Mouse (Mus musculus) forelimb bud, embryonic 11.5 days (tissue): ENCODE results near the gene Necap1.

Experiments
- DNase-seq: peaks from one replicate; pipeline ENCODE4 v3.0.0-alpha.2; 2012; ENCODE audit warnings: low read depth, low spot score

The Necap1 gene

GRCm38 (mm10) chr6:122873871-122874719 is at the start of gene Necap1:
Gene Necap1 (plus strand): TSS chr6:122874474.
- DNase-seq = peak; percentile 96

GRCm38 (mm10) chr6:122825166-122825565 is 49.1 kb upstream of the Necap1 start:
- DNase-seq = no peak

- DNase-seq = peak; percentile 35
Measured at GRCm38 (mm10) chr6:122825923-122826742, 48.1 kb upstream of the Necap1 start.

GRCm38 (mm10) chr6:122828086-122828485 is 46.2 kb upstream of the Necap1 start:
- no peak for DNase-seq

GRCm38 (mm10) chr6:122832880-122833279 is 41.4 kb upstream of the Necap1 start:
- no peak for DNase-seq

GRCm38 (mm10) chr6:122834365-122834764 is 39.9 kb upstream of the Necap1 start:
- no peak for DNase-seq

- no peak for DNase-seq
Measured at GRCm38 (mm10) chr6:122836974-122837373, 37.3 kb upstream of the Necap1 start.

GRCm38 (mm10) chr6:122837539-122837938 is 36.7 kb upstream of the Necap1 start:
- DNase-seq = no peak

- no peak for DNase-seq
Measured at GRCm38 (mm10) chr6:122843759-122844158, 30.5 kb upstream of the Necap1 start.

- DNase-seq = no peak
Measured at GRCm38 (mm10) chr6:122852696-122853095, 21.6 kb upstream of the Necap1 start.

- no peak for DNase-seq
Measured at GRCm38 (mm10) chr6:122854552-122854951, 19.7 kb upstream of the Necap1 start.

- DNase-seq = no peak
Measured at GRCm38 (mm10) chr6:122855955-122856354, 18.3 kb upstream of the Necap1 start, which contains the start of gene C3ar1. Gene C3ar1 (minus strand): TSS chr6:122856161.

- no peak for DNase-seq
Measured at GRCm38 (mm10) chr6:122862434-122862833, 11.8 kb upstream of the Necap1 start.

- DNase-seq = no peak
Measured at GRCm38 (mm10) chr6:122862871-122863270, 11.4 kb upstream of the Necap1 start.

GRCm38 (mm10) chr6:122867914-122868313 is 6.4 kb upstream of the Necap1 start:
- DNase-seq = no peak

GRCm38 (mm10) chr6:122869846-122870245 is 4.4 kb upstream of the Necap1 start:
- no peak for DNase-seq

- DNase-seq = no peak
Measured at GRCm38 (mm10) chr6:122872800-122873199, 1.5 kb upstream of the Necap1 start.

- DNase-seq = peak; percentile 25
Measured at GRCm38 (mm10) chr6:122874720-122875389, 581 bp downstream of the Necap1 start.

GRCm38 (mm10) chr6:122879141-122879735 is 5.0 kb downstream of the Necap1 start:
- DNase-seq = no peak

- DNase-seq = no peak
Measured at GRCm38 (mm10) chr6:122879781-122880505, 5.7 kb downstream of the Necap1 start.

- DNase-seq = no peak
Measured at GRCm38 (mm10) chr6:122881287-122881686, 7.0 kb downstream of the Necap1 start.
